Mouse (Mus musculus) layer of hippocampus, adult 18-20 months (tissue): ENCODE data around the gene Kcnip4. TPM values are rescaled to one million over a fixed set of nuclear protein-coding genes. Genes with fewer than 3 reads are reported as not detected.

Experiments used
- DNase-seq, 2 experiments: peaks; one replicate each; pipeline ENCODE4 v3.0.0; 2022; ENCODE audit warnings: low spot score in 2 of 2
- total RNA-seq, 2 experiments: library from RNA; stranded (reverse); gene quantifications; 2 replicates each; pipeline ENCODE4 v1.2.3; 2021

The Kcnip4 gene
- total RNA-seq, 2 experiments from 2014 or later = 56.3 to 58.4 TPM

DNA sequence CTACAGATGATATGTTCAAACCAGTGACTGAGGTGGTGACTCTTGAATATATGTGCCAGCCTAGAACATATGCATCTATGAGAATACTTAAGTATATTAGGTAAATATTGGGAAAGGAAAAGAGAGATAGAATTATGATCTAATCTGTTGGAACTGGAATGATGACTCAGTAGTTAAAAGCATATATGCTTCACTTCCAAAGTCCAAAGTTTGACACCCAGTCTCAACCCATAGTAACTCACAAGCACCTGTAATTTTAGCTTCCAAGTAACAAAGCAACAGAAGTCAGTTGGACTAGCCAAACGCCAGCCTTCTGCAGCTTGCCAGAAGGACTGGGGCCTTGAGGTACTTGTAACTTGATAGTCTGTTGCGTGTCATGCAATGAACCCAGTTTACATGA, 1041.6 kb downstream of the Kcnip4 start:
- DNase-seq = no peak

DNA sequence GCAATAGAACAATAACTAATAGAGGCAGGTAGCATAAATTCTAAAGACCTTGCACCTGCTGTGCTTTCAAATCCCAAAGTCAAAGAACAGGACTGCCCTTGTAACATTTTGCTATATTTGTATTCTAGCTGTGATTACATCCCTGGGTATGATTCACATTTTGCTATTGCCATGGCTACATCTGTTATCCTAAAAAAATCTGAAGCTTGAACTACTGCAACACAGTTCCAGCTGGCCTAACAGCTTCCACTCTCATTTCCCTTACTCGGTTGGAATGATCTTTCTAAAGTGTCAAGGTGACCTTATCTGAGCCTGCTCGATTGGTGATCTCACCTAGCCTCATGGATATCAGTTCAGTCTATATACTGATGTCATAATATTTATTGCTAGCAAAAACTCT, 1064.5 kb downstream of the Kcnip4 start:
- peak; percentile 11 to 55 for DNase-seq

DNA sequence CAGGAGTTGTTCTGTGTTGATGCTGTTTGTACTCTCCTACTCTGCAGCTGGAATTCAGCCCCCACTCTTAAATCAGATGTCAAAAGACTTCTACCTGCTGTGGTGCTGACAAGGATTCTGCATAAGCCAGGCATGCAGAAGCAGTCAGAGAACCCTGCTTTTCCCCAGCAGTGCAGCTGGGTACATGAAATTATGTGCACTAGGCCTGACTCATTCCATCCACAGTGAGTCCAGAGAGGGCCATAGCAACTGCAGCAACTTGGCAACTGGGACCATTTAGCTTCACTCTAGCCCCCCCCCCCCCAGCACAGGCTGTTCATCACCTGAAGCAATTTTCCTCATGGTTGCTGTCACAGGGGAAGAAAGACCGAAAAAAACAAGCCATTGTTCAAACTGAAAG, 1075.8 kb downstream of the Kcnip4 start:
- no peak for DNase-seq

DNA sequence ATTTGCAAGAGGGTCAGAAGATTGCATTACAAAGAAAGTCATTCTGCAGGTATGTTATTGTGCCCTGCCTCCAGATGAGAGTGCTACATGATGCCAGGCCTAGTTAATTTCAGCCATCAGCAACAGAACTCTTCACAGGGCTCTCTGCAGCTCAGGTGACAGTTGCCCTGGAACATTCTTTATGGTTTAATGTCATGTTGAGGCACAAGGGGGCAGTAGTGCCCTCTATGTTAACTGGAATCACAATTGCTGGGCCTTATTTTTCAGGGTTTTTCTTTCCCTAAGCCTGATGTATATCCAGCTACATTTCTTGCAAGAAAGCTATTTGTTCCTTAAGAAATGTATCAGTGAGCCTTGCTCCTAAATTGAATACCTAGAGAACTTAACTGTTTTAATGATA, 1094.2 kb downstream of the Kcnip4 start:
- DNase-seq = peak in 1 of 2 experiments; percentile 73

DNA sequence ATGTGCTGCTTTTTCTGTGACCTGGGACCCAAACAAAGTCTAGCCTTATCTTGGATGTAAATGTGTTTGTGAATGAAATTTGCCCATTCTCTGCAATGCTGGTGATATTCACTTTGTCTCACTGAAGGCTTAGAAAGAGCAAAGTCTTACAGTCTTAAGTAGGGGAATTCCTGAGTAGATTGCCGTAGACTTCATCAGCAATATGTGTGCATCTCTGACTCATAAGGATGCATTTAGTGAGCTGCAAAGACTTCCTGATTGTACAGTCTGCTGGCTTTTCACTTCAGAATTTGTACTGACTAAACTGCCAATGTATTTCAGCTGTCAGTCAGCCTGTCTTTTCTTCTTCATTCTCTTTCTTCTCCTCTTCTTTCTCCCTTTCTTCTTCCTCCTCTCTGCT, 1102.8 kb downstream of the Kcnip4 start:
- peak in 1 of 2 experiments; percentile 7 for DNase-seq

DNA sequence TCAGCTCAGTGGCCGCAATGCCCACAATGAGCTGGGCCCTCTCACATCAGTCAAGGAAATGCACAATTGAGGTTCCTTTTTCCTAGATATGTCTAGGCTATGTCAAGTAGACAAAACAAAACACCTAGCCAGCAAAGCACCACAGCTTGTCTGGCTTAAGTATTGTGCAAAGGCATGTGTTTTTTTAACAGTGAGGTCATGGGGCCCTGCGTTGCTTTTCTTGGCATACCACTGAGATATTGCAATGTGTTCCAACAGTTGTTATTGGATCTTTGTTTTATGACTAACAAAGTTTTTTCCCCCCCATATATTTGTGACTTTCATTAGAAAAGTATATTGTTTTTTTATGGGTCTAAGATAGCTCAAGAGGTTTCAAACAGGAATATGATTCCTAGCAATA, 1105.0 kb downstream of the Kcnip4 start:
- no peak for DNase-seq

DNA sequence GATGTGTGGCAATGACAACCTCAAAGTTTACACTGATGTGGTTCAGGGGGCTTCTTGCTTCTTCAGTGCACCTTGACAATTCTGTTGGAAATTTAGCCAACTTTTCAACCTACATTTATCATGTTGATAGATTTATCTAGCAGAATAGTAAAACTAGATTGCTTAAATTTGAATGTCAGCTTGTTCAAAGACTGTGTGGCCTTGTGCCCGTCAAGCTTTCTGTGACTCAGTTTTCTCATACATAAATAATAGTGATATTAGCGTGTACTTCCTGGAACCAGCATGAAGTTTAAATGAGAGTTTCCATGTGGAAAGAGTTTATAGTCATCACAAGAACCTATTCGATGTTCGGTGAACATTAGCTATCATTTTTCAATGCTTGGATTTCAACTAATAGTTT, 1112.4 kb downstream of the Kcnip4 start:
- no peak for DNase-seq

DNA sequence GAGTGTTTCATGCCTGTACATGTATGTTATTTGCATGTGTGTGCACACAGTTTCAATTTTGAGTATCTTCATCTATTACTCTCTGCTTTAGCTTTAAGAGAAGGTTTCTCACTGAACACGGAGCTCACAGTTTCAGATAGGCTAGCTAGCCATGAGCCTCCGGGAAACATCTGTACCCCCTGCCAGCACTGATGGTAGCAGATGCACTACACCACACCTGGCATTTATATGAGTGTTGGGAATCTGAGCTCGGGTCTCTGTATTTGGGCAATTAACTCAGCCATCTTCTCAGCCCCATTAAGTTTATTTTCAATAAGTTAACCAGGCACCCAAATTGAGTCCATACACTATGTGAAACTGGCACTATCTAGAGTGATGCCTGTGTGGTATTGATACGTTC, 1113.2 kb downstream of the Kcnip4 start:
- no peak for DNase-seq

DNA sequence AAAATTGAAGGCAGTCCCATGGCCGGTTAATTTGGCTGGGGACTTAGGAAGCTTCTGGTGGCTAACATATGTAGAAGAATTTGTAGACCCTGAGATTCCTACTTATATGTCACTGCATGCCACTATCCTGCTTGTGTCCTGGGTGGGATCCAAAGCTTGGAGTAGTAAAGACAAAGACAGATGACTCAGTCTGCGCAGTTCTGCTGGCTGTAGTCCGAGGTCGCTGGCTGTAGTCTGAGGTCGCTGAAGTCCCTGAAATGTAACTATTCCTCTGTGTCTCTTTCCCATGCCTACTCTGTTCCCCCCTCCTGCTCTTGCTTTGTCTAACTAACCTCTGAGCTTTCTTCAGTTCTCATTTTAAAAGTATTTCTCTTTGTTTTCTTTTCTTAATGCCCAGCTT, 1114.4 kb downstream of the Kcnip4 start:
- no peak for DNase-seq

DNA sequence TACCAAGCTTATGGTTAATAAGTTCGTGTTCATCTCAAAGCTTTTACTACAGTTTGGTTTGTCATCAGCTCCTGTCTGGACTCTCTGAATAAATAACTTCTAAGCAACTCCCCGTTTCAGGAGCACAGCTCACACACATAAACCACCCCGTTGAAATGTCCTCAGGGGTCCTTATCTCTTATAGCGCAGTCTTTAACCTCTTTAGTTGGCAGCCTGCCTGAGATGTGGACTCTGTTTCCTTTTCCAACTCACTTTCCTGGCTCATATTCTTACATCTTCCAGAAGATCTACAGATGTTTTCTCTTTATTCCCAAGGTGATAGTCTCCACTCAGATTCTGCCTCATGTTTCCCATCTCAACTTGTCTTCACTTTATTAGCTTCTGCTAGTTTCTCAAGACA, 1116.4 kb downstream of the Kcnip4 start:
- DNase-seq = no peak

DNA sequence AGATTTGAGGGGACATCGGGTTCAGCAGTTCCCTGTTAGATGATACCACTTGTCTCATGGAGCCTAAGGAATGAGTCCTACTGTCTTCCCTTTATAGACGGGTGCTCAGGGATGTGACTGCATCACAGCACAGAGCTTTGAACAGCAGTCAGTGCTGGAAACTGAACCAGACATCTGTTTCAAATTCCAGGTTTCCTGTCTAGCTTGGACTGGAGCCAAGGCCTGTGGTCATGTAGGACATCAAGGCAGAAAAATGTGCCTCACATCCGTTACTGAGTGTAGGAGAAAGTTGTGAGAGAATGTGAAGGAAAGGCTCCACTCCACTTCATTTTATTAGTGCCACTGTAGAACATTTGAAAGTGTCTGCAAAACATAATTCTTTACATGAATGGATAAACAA, 1122.2 kb downstream of the Kcnip4 start:
- DNase-seq = no peak

DNA sequence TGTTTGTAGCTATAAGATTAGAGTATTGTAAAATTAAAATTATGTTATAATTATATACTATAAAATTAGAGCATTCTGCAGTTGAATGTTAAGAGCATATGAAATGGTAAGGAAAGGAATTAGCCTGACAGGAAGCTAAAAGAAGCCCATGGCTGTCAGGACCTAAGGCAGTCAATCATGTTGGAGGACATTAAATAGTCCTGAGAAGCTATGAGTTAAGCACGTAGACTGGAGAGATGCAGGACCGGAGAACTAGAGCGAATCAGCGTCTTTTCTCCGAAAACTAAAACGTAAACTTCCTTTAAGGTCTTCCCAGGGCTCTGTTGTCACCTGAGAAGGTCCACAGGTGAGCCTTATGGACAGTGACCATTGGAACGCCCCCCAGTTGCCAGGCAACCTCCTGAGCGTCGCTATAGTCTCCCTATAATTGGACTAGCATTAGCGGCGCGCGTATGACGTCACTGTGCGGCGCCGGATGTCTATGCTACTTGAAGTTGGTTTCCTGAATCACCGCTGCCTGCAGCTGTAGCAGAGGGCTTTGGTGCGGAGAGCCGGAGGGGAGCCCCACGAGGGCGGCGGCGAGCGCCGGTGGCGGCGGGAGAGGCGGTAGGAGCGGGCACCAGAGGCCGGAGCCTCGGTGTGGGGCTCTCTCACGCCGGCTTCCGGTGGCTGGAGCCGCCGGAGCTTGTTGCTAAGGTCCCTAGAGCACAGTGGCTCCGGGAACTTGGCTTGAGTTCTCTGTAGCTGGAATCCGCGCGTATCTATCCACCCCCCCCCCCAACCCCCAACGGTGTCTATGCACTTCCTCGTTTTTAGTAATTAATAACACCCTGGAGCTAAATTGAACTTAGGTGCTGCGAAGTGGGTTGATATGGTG, 1152.6 kb downstream of the Kcnip4 start:
- DNase-seq = peak; percentile 92 to 97

DNA sequence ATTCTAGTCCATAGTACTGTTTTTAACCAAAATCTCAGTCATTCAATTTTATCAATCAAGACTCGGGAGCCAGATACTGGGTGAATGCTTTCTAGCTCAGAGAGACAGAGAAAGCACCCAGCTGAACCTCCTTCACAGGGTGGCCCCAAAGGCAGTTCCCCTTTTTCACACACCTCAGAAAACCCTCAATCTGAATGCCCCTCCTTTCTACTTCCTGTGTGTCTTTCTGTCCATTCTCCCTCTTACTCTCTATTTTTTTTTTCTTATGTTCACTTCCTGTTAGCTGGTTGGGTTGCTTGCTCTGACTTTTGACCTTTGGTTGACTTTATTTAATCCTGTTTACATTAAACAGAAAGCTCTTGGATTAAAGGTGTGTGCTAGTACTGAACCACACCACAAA, 1175.4 kb downstream of the Kcnip4 start:
- DNase-seq = no peak

DNA sequence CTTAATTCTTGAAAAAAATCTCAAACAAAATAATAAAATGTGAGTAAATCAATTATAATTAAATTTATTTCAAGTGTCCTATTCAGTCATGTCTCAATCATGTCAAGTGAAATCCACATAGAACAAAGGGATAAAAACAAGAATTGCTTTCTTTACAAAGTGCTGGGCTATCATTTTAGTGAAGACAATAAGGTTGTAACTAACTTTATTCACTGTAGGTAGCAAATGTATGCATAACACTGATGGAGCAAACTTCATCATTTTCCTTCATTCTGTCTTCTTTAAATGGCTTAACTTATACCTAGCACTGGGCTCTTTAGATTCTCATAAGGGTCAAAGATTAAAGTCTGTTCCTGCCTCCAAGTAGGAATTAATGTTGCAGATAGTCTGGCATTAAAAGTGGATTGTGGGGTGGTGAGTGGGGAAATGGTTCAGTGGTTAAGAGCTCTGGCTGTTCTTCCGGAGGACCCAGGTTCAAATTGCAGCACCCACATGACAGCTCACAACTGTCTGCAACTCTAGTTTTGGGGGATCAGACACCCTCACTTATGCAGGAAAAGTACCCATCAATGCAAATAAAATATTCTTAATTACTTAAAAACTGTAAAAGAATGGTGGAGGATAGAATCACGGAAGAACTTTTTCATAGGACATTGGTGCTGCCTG, 1178.6 kb downstream of the Kcnip4 start:
- DNase-seq = no peak

DNA sequence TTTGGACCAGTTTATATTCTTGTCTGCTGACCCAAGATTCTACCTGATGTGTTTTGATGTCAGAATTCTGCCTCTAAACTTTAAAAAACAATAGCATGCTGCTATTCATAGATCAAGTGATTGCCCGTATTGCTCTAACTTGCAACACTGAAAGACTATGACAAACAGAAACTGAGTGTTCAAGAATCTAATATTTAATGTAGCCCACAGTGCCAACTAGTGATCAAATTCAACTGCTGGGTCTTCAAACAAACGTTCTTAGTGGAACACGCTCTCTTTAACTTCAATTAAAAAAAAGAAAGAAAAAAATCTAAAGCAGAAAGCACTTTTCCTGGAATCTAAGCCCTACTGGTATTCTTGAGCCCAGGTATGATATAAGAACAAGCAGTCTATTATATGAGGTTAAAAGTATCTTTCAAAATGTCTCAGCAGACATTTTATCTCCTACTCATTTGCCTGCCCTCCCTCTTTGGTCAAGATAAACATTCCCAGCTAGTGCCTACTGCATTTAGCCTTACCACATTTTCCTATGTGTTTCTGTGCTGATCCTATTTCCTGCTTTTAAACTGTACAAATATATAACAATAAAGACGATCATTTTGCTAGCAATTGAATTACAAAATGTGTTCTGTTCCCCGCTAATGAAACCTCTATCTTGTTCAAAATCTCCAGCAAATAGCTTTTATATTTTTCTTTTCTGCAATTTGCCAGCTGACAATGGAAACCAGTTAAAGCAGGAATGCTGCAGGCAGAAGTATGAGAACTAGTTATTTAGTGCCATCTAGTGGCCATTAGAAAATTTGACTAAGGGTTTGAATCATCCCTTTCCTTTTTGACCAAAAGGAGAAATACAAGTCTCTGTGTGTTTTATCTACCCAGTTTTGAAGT, 1179.4 kb downstream of the Kcnip4 start:
- DNase-seq = peak in 1 of 2 experiments; percentile 37

DNA sequence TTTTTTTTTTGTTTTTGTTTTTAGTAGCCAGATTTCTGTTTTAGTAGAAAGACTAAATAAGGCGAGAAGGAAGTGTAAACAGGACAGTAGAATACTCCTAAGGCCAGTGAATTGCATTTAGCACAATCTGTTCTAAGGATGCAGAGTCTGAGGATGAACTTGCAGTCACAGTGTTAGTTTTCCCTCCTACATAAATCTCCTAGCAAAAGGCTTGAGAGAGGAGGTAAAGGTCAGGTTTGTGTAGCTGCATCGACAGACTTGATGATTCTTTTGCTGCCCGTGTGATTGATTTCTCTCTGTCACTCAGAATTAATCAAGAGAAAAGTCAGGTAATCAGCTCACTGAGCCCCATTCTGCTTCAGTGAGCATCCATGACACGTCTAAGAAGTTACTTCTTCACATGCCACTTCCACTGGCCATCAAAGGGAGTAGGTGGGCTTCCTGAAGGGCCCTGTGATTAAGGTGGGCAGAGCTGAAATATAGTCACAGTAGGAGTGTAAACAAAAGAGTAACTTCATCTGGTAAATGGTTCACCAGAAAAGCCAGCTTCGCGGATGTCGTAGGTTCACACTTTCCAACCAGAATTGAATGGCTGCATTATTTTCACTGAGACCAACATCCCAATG, 1183.8 kb downstream of the Kcnip4 start:
- DNase-seq = no peak
